Mouse (Mus musculus) neural tube, postnatal 0 days (tissue): ENCODE measurements around the gene Ddx47. TPM values are rescaled to one million over a fixed set of nuclear protein-coding genes. Genes with fewer than 3 reads are reported as not detected.

Source experiments
- polyA plus RNA-seq: library from polyadenylated mRNA; unstranded; fragments of >200 nt; fragmentation: Nextera tagmentation; extraction: Ambion mirVana; gene quantifications from 2 replicates; pipeline ENCODE4 v1.2.1, GENCODE M21; 2015

Gene Ddx47
- polyA plus RNA-seq = 58.0 and 59.4 TPM in 2 replicates

DNA sequence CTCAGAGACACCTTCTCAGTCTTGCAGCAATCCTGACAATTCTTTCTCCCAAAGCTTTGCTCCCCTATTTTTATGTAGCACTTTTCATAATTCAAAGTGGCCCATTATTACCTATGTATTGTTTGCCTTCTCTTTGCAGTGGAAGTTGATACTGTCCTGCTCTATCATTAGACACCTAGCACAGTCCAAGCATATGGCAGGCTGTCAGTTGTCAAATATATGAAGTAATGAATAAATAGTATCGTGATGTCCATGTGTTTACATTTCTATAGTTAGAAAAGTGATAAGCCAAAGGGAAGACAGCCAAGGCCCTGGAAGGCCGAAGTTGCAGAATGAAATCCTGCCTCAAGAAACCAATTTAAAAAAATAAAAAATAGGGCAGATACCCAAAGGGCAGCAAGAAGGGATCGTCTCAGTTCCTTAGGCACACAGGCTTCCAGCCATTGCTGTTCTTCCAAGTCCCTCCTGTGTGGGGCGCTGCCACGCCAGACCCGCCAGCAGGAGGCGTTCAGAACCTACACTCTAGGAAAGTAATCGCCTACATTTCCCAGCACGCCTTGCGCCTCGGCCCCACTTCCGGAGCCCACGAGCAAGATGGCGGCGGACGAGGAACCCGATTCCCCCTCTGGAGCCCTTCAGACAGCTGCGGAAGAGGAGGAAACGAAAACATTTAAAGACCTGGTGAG lies at the start of gene Ddx47:
Gene Ddx47, plus strand, starts transcription at position 565 of the 686 bp plus-strand sequence.

GRCm38 (mm10) chr6:134981231-134982062 lies 30.0 kb upstream of the Ddx47 start, which contains the start of gene Apold1:
Apold1 (plus strand) TSS chr6:134981718.

DNA sequence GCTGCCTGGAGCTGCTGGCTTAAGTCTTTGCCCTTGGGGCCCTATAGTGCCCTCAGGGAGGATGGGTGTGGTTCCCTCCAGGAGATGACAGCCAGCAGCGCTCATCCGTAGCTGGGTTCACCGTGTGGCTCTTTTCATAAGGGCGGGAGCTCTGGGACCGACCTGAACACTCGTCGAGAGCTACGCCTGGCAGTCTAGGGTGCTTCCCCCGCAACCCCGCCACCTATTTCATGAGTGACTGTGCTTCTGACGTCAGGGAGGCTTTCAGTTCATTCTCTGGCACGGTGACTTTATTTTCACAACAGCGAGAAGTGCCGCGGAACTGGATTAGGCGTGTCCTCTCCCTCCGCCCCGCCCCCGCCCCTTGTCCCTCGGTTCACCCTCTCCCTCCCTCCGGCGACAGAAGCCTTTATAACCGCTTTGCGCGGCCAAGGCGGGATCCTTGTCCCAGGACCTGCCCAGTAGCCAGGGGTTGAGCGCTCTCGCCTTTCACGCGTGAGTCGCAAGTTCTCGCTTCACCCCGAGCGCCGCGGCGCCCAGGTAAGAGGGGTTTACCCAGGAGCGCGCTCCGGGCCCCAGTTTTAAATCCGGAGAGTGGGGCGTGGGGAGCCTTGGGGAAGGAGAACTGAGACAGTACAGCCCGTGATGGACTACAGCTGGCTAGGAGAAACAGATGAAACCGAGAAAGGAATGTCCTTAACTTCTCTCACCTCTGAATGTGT lies 54.0 kb downstream of the Ddx47 start, which contains the start of gene Gprc5a:
Gene Gprc5a, plus strand, starts transcription at position 416 of the 722 bp plus-strand sequence.

Other genes starting within 250 kb of the Ddx47 start
- 3.4 and 3.7 TPM in 2 replicates for gene Dusp16, start 219.0 kb upstream of the Ddx47 start, polyA plus RNA-seq
- gene Crebl2, start 181.5 kb upstream of the Ddx47 start, polyA plus RNA-seq = 5.0 and 5.1 TPM in 2 replicates
- 34.1 and 34.6 TPM in 2 replicates for gene Gpr19, start 113.0 kb upstream of the Ddx47 start, polyA plus RNA-seq
- gene Cdkn1b, start 91.2 kb upstream of the Ddx47 start, polyA plus RNA-seq = 17.2 and 18.0 TPM in 2 replicates
- 3.2 and 3.7 TPM in 2 replicates for gene Apold1, start 29.9 kb upstream of the Ddx47 start, polyA plus RNA-seq
- 0.37 and 0.74 TPM in 2 replicates for gene Gprc5a, start 54.0 kb downstream of the Ddx47 start, polyA plus RNA-seq
- gene Gprc5d, start 106.7 kb downstream of the Ddx47 start, polyA plus RNA-seq = not detected in 2 replicates
- gene Fam234b, start 186.4 kb downstream of the Ddx47 start, polyA plus RNA-seq = 85.1 and 97.9 TPM in 2 replicates
- 13.8 TPM in 2 replicates for gene Hebp1, start 186.4 kb downstream of the Ddx47 start, polyA plus RNA-seq
- gene Gsg1, start 242.7 kb downstream of the Ddx47 start, polyA plus RNA-seq = 0.29 and 0.53 TPM in 2 replicates